Comparison of ENCODE assay signal across 10 mouse cellular contexts in the genomic region with DNA sequence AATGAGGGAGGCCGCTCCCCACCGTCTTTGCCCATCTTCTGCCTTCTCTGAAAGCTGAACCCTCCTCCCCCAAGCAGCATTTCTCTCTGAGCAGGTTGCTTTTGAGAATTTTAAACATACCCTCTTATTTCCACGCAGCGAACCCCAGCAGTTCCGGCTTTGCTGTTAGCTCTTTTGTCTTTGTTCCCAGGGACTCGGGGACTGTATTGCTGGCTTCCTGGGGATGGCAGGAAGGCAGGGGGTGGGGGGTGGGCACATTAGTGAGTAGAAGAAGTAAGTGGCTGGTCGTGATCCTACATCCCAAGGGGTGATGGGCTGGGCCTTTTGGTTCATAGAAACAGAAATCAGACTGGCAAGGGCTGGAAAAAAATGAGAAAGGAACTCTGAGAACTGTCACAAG. TPM values are rescaled to one million over a fixed set of nuclear protein-coding genes. Genes with fewer than 3 reads are reported as not detected.
DNase-seq lines count a peak whose midpoint lies in the region; ATAC-seq lines count a peak whose summit lies in the region.
"Had no signal": no experiment of that assay in that cellular context is flagged by ENCODE, and none has a peak within 500 bp of the region (broad histone marks: within the 10 kb centered on the region; RNA-seq: fewer than 3 reads in every experiment).

No protein-coding gene starts in this region.

- peaks cover 36% of the 10 kb centered on the region for H3K4me1 ChIP-seq in kidney, embryonic 14.5 days (ENCODE audit: control insufficient read depth, insufficient read depth, low read length)
- peaks cover 21% of the 10 kb centered on the region for H3K4me1 ChIP-seq in embryonic facial prominence, embryonic 14.5 days (ENCODE audit: control insufficient read depth, insufficient read depth, low read length)
- peaks cover 31% of the 10 kb centered on the region for H3K4me1 ChIP-seq in intestine, embryonic 16.5 days (ENCODE audit: control insufficient read depth, insufficient read depth, low read length)
- peaks cover 31% of the 10 kb centered on the region for H3K4me1 ChIP-seq in neural tube, embryonic 12.5 days

- H3K36me3 ChIP-seq in kidney, embryonic 14.5 days (ENCODE audit: control insufficient read depth, insufficient read depth, low read length) = no peaks in the 10 kb centered on the region
- peaks cover 11% of the 10 kb centered on the region for H3K36me3 ChIP-seq in embryonic facial prominence, embryonic 14.5 days (ENCODE audit: control insufficient read depth, insufficient read depth, low read length)
- H3K36me3 ChIP-seq in intestine, embryonic 16.5 days (ENCODE audit: control insufficient read depth, insufficient read depth, low read length) = no peaks in the 10 kb centered on the region
- peaks cover 28% of the 10 kb centered on the region; the same call in 1 of the 2 replicates for H3K36me3 ChIP-seq in neural tube, embryonic 12.5 days

- H3K4me2 ChIP-seq in kidney, embryonic 14.5 days (replicated peaks; ENCODE audit: low read depth, low read length) = peak overlapping the region; percentile 100
- H3K4me2 ChIP-seq in embryonic facial prominence, embryonic 14.5 days (ENCODE audit: low read depth, low read length) = peak overlapping the region; percentile 99
- peak overlapping the region; percentile 40 for H3K4me2 ChIP-seq in intestine, embryonic 16.5 days (ENCODE audit: low read depth, low read length)
- peak overlapping the region; percentile 93 for H3K4me2 ChIP-seq in neural tube, embryonic 12.5 days (replicated peaks)

- H3K4me3 ChIP-seq in kidney, embryonic 14.5 days (ENCODE audit: low read length) = peak overlapping the region; percentile 64
- H3K4me3 ChIP-seq in embryonic facial prominence, embryonic 14.5 days (ENCODE audit: low read depth, low read length) = peak overlapping the region; percentile 74
- peak overlapping the region; percentile 66 for H3K4me3 ChIP-seq in intestine, embryonic 16.5 days (ENCODE audit: low read length)
- H3K4me3 ChIP-seq in neural tube, embryonic 12.5 days = peak overlapping the region; percentile 82

- no peak for ATAC-seq in kidney, embryonic 14.5 days (ENCODE audit: low FRiP score, low TSS enrichment)
- no peak for ATAC-seq in embryonic facial prominence, embryonic 14.5 days (ENCODE audit: low read depth)
- no peak for ATAC-seq in intestine, embryonic 16.5 days
- 0 out of 2 replicates have a peak, but pooled peaks have one; percentile 2 for ATAC-seq in neural tube, embryonic 12.5 days (ENCODE audit: low FRiP score, low read depth)

- H3K9ac ChIP-seq in kidney, embryonic 14.5 days (ENCODE audit: low read depth, low read length) = peak overlapping the region; percentile 70; the same call in 1 of the 2 replicates
- H3K9ac ChIP-seq in embryonic facial prominence, embryonic 14.5 days (ENCODE audit: low read depth, low read length) = peak overlapping the region; percentile 78
- H3K9ac ChIP-seq in intestine, embryonic 16.5 days (ENCODE audit: low read depth, low read length) = 0 out of 2 replicates have a peak overlapping the region, but pooled peaks have one; percentile 37
- peak overlapping the region; percentile 87 for H3K9ac ChIP-seq in neural tube, embryonic 12.5 days

- DNase-seq in kidney, postnatal 25 days = no peak
- DNase-seq in embryonic facial prominence, embryonic 14.5 days (ENCODE audit: low spot score) = no peak
- no peak for DNase-seq in urinary bladder, postnatal 36 days (ENCODE audit: low spot score in 2 of 2)
- DNase-seq in left cerebral cortex, adult 11 months (ENCODE audit: low spot score) = no peak
- no peak for DNase-seq in natural killer cell, adult 2 months (ENCODE audit: low spot score in 2 of 2)
- DNase-seq: kidney, postnatal 36 days; lung, postnatal 10 days had no signal

- no peaks in the 10 kb centered on the region; the same call in 1 of the 2 replicates for H3K27me3 ChIP-seq in kidney, embryonic 14.5 days (ENCODE audit: control insufficient read depth, insufficient read depth, low read length)
- H3K27me3 ChIP-seq in embryonic facial prominence, embryonic 14.5 days (replicated peaks; ENCODE audit: control insufficient read depth, insufficient read depth, low read length) = no peaks in the 10 kb centered on the region
- H3K27me3 ChIP-seq in intestine, embryonic 16.5 days (replicated peaks; ENCODE audit: control insufficient read depth, insufficient read depth, low read length) = peaks cover 5% of the 10 kb centered on the region; the same call in 1 of the 2 replicates
- H3K27me3 ChIP-seq in neural tube, embryonic 12.5 days (replicated peaks) = no peaks in the 10 kb centered on the region

- WGBS in kidney, embryonic 14.5 days = 10% methylated on average over 7 of the region's 7 CpGs
- WGBS in embryonic facial prominence, embryonic 14.5 days = 5% methylated on average over 7 of the region's 7 CpGs
- 22% methylated on average over 7 of the region's 7 CpGs for WGBS in intestine, embryonic 16.5 days
- 2% methylated on average over 7 of the region's 7 CpGs for WGBS in neural tube, embryonic 12.5 days

- H3K27ac ChIP-seq in kidney, embryonic 14.5 days (ENCODE audit: low read depth, low read length) = peak overlapping the region; percentile 62; the same call in 1 of the 2 replicates
- peak overlapping the region; percentile 79 for H3K27ac ChIP-seq in embryonic facial prominence, embryonic 14.5 days (replicated peaks; ENCODE audit: low read depth, low read length)
- H3K27ac ChIP-seq in intestine, embryonic 16.5 days (ENCODE audit: low read length) = no peak overlapping the region
- H3K27ac ChIP-seq in neural tube, embryonic 12.5 days = peak overlapping the region; percentile 76

- H3K9me3 ChIP-seq in kidney, embryonic 14.5 days (ENCODE audit: control insufficient read depth, low read length) = no peaks in the 10 kb centered on the region
- 0 out of 2 replicates have a peak, but pooled peaks cover 3% of the 10 kb centered on the region for H3K9me3 ChIP-seq in embryonic facial prominence, embryonic 14.5 days (ENCODE audit: control insufficient read depth, low read length)
- no peaks in the 10 kb centered on the region for H3K9me3 ChIP-seq in intestine, embryonic 16.5 days (ENCODE audit: control insufficient read depth, low read length)
- no peaks in the 10 kb centered on the region for H3K9me3 ChIP-seq in neural tube, embryonic 12.5 days

RNA-seq across cellular contexts. Expression of a gene that starts 2.6 kb away (rescaled TPM):
- polyA plus RNA-seq in kidney, embryonic 14.5 days (2014; fragmentation: Nextera tagmentation; extraction: Ambion mirVana) = 148 and 171 TPM in 2 replicates
- polyA plus RNA-seq in embryonic facial prominence, embryonic 14.5 days (2014; fragmentation: Nextera tagmentation; extraction: Ambion mirVana) = 446 and 451 TPM in 2 replicates
- polyA plus RNA-seq in intestine, embryonic 16.5 days (2015; fragmentation: Nextera tagmentation; extraction: Ambion mirVana) = 127 and 139 TPM in 2 replicates
- 410 and 431 TPM in 2 replicates for polyA plus RNA-seq in neural tube, embryonic 12.5 days (2016; fragmentation: Nextera tagmentation; extraction: Ambion mirVana)

RNA-seq across cellular contexts. Expression of a gene that starts 47.8 kb away (rescaled TPM):
- polyA plus RNA-seq in kidney, embryonic 14.5 days (2014; fragmentation: Nextera tagmentation; extraction: Ambion mirVana) = 56.4 and 61.4 TPM in 2 replicates
- 131 and 138 TPM in 2 replicates for polyA plus RNA-seq in embryonic facial prominence, embryonic 14.5 days (2014; fragmentation: Nextera tagmentation; extraction: Ambion mirVana)
- 25.7 and 27.8 TPM in 2 replicates for polyA plus RNA-seq in intestine, embryonic 16.5 days (2015; fragmentation: Nextera tagmentation; extraction: Ambion mirVana)
- 128 and 150 TPM in 2 replicates for polyA plus RNA-seq in neural tube, embryonic 12.5 days (2016; fragmentation: Nextera tagmentation; extraction: Ambion mirVana)

Comparison
In these comparisons a context has a peak if more than half of its experiments do, and no peak if none do; other contexts are left out.
1. H3K4me2 ChIP-seq: peak in every context shown above with its lines; median percentile 100 in kidney, embryonic 14.5 days; 99 in embryonic facial prominence, embryonic 14.5 days; 93 in neural tube, embryonic 12.5 days; 40 in intestine, embryonic 16.5 days.
2. H3K9ac ChIP-seq: peak in every context shown above with its lines; median percentile 87 in neural tube, embryonic 12.5 days; 78 in embryonic facial prominence, embryonic 14.5 days; 70 in kidney, embryonic 14.5 days; 37 in intestine, embryonic 16.5 days.